Mouse (Mus musculus): ENCODE results near the gene Moxd1. TPM values are rescaled to one million over a fixed set of nuclear protein-coding genes. Genes with fewer than 3 reads are reported as not detected.

The Moxd1 gene
- polyA plus RNA-seq, 1 experiment from 2014 or later: 19.8 TPM

- Histone ChIP-seq H3K4me3 (ENCODE audit: low read depth, low read length) (no peak overlapping the region), H3K27ac (replicated peaks; ENCODE audit: low read depth, low read length) (no peak overlapping the region), H3K36me3 (ENCODE audit: control insufficient read depth, insufficient read depth, low read length) (no peaks in the 10 kb centered on the region), H3K27me3 (replicated peaks; ENCODE audit: control insufficient read depth, insufficient read depth, low read length) (no peaks in the 10 kb centered on the region), H3K9ac (ENCODE audit: low read depth, low read length) (no peak overlapping the region), H3K9me3 (ENCODE audit: control insufficient read depth, low read length) (no peaks in the 10 kb centered on the region), H3K4me1 (ENCODE audit: control insufficient read depth, insufficient read depth, low read length) (no peaks in the 10 kb centered on the region), H3K4me2 (ENCODE audit: low read depth, low read length) (no peak overlapping the region)
- no peak for ATAC-seq (ENCODE audit: low read depth)
- no peak for DNase-seq (ENCODE audit: low spot score)
These were observed 28.3 kb downstream of the Moxd1 start for GRCm38 (mm10) chr10:24251631-24252030.

GRCm38 (mm10) chr10:24258150-24258549 is 34.8 kb downstream of the Moxd1 start:
- DNase-seq (ENCODE audit: low spot score): no peak
- 0 out of 2 replicates have a peak, but pooled peaks cover 6% of the 10 kb centered on the region for H3K4me1 ChIP-seq (ENCODE audit: control insufficient read depth, insufficient read depth, low read length)
- H3K27ac ChIP-seq (replicated peaks; ENCODE audit: low read depth, low read length): no peak overlapping the region
- H3K9ac ChIP-seq (ENCODE audit: low read depth, low read length): no peak overlapping the region
- H3K27me3 ChIP-seq (replicated peaks; ENCODE audit: control insufficient read depth, insufficient read depth, low read length): no peaks in the 10 kb centered on the region
- no peak overlapping the region for H3K4me3 ChIP-seq (ENCODE audit: low read depth, low read length)
- WGBS: 53% methylated on average over 7 of the region's 7 CpGs
- no peak for ATAC-seq (ENCODE audit: low read depth)
- no peak overlapping the region for H3K4me2 ChIP-seq (ENCODE audit: low read depth, low read length)
- no peaks in the 10 kb centered on the region for H3K36me3 ChIP-seq (ENCODE audit: control insufficient read depth, insufficient read depth, low read length)
- H3K9me3 ChIP-seq (ENCODE audit: control insufficient read depth, low read length): no peaks in the 10 kb centered on the region

GRCm38 (mm10) chr10:24258885-24259284 is 35.6 kb downstream of the Moxd1 start:
- DNase-seq (ENCODE audit: low spot score): no peak
- no peaks in the 10 kb centered on the region for H3K27me3 ChIP-seq (replicated peaks; ENCODE audit: control insufficient read depth, insufficient read depth, low read length)
- no peak overlapping the region for H3K27ac ChIP-seq (replicated peaks; ENCODE audit: low read depth, low read length)
- H3K4me3 ChIP-seq (ENCODE audit: low read depth, low read length): no peak overlapping the region
- H3K36me3 ChIP-seq (ENCODE audit: control insufficient read depth, insufficient read depth, low read length): no peaks in the 10 kb centered on the region
- H3K4me2 ChIP-seq (ENCODE audit: low read depth, low read length): no peak overlapping the region
- ATAC-seq (ENCODE audit: low read depth): no peak
- no peak overlapping the region for H3K9ac ChIP-seq (ENCODE audit: low read depth, low read length)
- 33% methylated on average over 3 of the region's 3 CpGs for WGBS
- no peaks in the 10 kb centered on the region for H3K9me3 ChIP-seq (ENCODE audit: control insufficient read depth, low read length)
- H3K4me1 ChIP-seq (ENCODE audit: control insufficient read depth, insufficient read depth, low read length): 0 out of 2 replicates have a peak, but pooled peaks cover 6% of the 10 kb centered on the region

- 38% methylated on average over 5 of the region's 5 CpGs for whole genome bisulfite sequencing
- no peak overlapping the region for H3K4me2 ChIP-seq (ENCODE audit: low read depth, low read length)
- DNase-seq (ENCODE audit: low spot score): peak; percentile 62
- no peaks in the 10 kb centered on the region for H3K36me3 ChIP-seq (ENCODE audit: control insufficient read depth, insufficient read depth, low read length)
- no peak overlapping the region for H3K9ac ChIP-seq (ENCODE audit: low read depth, low read length)
- H3K9me3 ChIP-seq (ENCODE audit: control insufficient read depth, low read length): no peaks in the 10 kb centered on the region
- no peak overlapping the region for H3K4me3 ChIP-seq (ENCODE audit: low read depth, low read length)
- 0 out of 2 replicates have a peak overlapping the region, but pooled peaks have one; percentile 10 for H3K27ac ChIP-seq (replicated peaks; ENCODE audit: low read depth, low read length)
- peak; percentile 47; the same call in 1 of the 2 replicates for ATAC-seq (ENCODE audit: low read depth)
- H3K27me3 ChIP-seq (replicated peaks; ENCODE audit: control insufficient read depth, insufficient read depth, low read length): no peaks in the 10 kb centered on the region
- 0 out of 2 replicates have a peak, but pooled peaks cover 6% of the 10 kb centered on the region for H3K4me1 ChIP-seq (ENCODE audit: control insufficient read depth, insufficient read depth, low read length)
These were observed 36.7 kb downstream of the Moxd1 start for GRCm38 (mm10) chr10:24259794-24260590.

- ATAC-seq (ENCODE audit: low read depth) (no peak), DNase-seq (ENCODE audit: low spot score) (peak; percentile 51)
- H3K9ac ChIP-seq (ENCODE audit: low read depth, low read length): no peak overlapping the region
- H3K36me3 ChIP-seq (ENCODE audit: control insufficient read depth, insufficient read depth, low read length): no peaks in the 10 kb centered on the region
- H3K4me2 ChIP-seq (ENCODE audit: low read depth, low read length): no peak overlapping the region
- H3K9me3 ChIP-seq (ENCODE audit: control insufficient read depth, low read length): no peaks in the 10 kb centered on the region
- no peak overlapping the region for H3K27ac ChIP-seq (replicated peaks; ENCODE audit: low read depth, low read length)
- H3K27me3 ChIP-seq (replicated peaks; ENCODE audit: control insufficient read depth, insufficient read depth, low read length): no peaks in the 10 kb centered on the region
- WGBS: 52% methylated on average over 2 of the region's 2 CpGs
- H3K4me3 ChIP-seq (ENCODE audit: low read depth, low read length): no peak overlapping the region
- H3K4me1 ChIP-seq (ENCODE audit: control insufficient read depth, insufficient read depth, low read length): no peaks in the 10 kb centered on the region
These were observed 44.2 kb downstream of the Moxd1 start for GRCm38 (mm10) chr10:24267520-24267919.

- Histone ChIP-seq H3K9ac (ENCODE audit: low read depth, low read length) (no peak overlapping the region), H3K27ac (replicated peaks; ENCODE audit: low read depth, low read length) (no peak overlapping the region), H3K4me1 (ENCODE audit: control insufficient read depth, insufficient read depth, low read length) (no peaks in the 10 kb centered on the region), H3K4me3 (ENCODE audit: low read depth, low read length) (no peak overlapping the region), H3K4me2 (ENCODE audit: low read depth, low read length) (no peak overlapping the region), H3K9me3 (ENCODE audit: control insufficient read depth, low read length) (no peaks in the 10 kb centered on the region), H3K36me3 (ENCODE audit: control insufficient read depth, insufficient read depth, low read length) (no peaks in the 10 kb centered on the region), H3K27me3 (replicated peaks; ENCODE audit: control insufficient read depth, insufficient read depth, low read length) (no peaks in the 10 kb centered on the region)
- DNase-seq (ENCODE audit: low spot score): no peak
- 43% methylated on average over 6 of the region's 6 CpGs for WGBS
- no peak for ATAC-seq (ENCODE audit: low read depth)
These were observed 47.8 kb downstream of the Moxd1 start for GRCm38 (mm10) chr10:24271077-24271637.

GRCm38 (mm10) chr10:24276211-24276610 is 52.9 kb downstream of the Moxd1 start:
- WGBS: 57% methylated on average over 7 of the region's 7 CpGs
- Histone ChIP-seq H3K36me3 (ENCODE audit: control insufficient read depth, insufficient read depth, low read length) (no peaks in the 10 kb centered on the region), H3K9ac (ENCODE audit: low read depth, low read length) (no peak overlapping the region), H3K4me1 (ENCODE audit: control insufficient read depth, insufficient read depth, low read length) (no peaks in the 10 kb centered on the region), H3K9me3 (ENCODE audit: control insufficient read depth, low read length) (no peaks in the 10 kb centered on the region), H3K4me3 (ENCODE audit: low read depth, low read length) (no peak overlapping the region), H3K27me3 (replicated peaks; ENCODE audit: control insufficient read depth, insufficient read depth, low read length) (no peaks in the 10 kb centered on the region), H3K4me2 (ENCODE audit: low read depth, low read length) (no peak overlapping the region), H3K27ac (replicated peaks; ENCODE audit: low read depth, low read length) (no peak overlapping the region)
- no peak for DNase-seq (ENCODE audit: low spot score)
- ATAC-seq (ENCODE audit: low read depth): no peak

- Histone ChIP-seq H3K9ac (ENCODE audit: low read depth, low read length) (no peak overlapping the region), H3K36me3 (ENCODE audit: control insufficient read depth, insufficient read depth, low read length) (no peaks in the 10 kb centered on the region), H3K4me1 (ENCODE audit: control insufficient read depth, insufficient read depth, low read length) (no peaks in the 10 kb centered on the region), H3K27ac (replicated peaks; ENCODE audit: low read depth, low read length) (no peak overlapping the region), H3K4me3 (ENCODE audit: low read depth, low read length) (no peak overlapping the region), H3K27me3 (replicated peaks; ENCODE audit: control insufficient read depth, insufficient read depth, low read length) (no peaks in the 10 kb centered on the region), H3K4me2 (ENCODE audit: low read depth, low read length) (no peak overlapping the region), H3K9me3 (ENCODE audit: control insufficient read depth, low read length) (no peaks in the 10 kb centered on the region)
- DNase-seq (ENCODE audit: low spot score) (no peak), ATAC-seq (ENCODE audit: low read depth) (no peak)
- 63% methylated on average over 5 of the region's 5 CpGs for WGBS
These were observed 59.3 kb downstream of the Moxd1 start for GRCm38 (mm10) chr10:24282650-24283049.

- no peak overlapping the region for H3K27ac ChIP-seq (replicated peaks; ENCODE audit: low read depth, low read length)
- WGBS: 79% methylated on average over 8 of the region's 8 CpGs
- H3K4me3 ChIP-seq (ENCODE audit: low read depth, low read length): no peak overlapping the region
- DNase-seq (ENCODE audit: low spot score) (no peak), ATAC-seq (ENCODE audit: low read depth) (no peak)
- H3K4me1 ChIP-seq (ENCODE audit: control insufficient read depth, insufficient read depth, low read length): no peaks in the 10 kb centered on the region; the same call in 1 of the 2 replicates
- no peaks in the 10 kb centered on the region for H3K36me3 ChIP-seq (ENCODE audit: control insufficient read depth, insufficient read depth, low read length)
- H3K27me3 ChIP-seq (replicated peaks; ENCODE audit: control insufficient read depth, insufficient read depth, low read length): no peaks in the 10 kb centered on the region
- no peaks in the 10 kb centered on the region for H3K9me3 ChIP-seq (ENCODE audit: control insufficient read depth, low read length)
- no peak overlapping the region for H3K9ac ChIP-seq (ENCODE audit: low read depth, low read length)
- H3K4me2 ChIP-seq (ENCODE audit: low read depth, low read length): no peak overlapping the region
These were observed 68.3 kb downstream of the Moxd1 start for GRCm38 (mm10) chr10:24291611-24292010.
